ENCODE assay signal across 10 mouse cellular contexts in the genomic region with DNA sequence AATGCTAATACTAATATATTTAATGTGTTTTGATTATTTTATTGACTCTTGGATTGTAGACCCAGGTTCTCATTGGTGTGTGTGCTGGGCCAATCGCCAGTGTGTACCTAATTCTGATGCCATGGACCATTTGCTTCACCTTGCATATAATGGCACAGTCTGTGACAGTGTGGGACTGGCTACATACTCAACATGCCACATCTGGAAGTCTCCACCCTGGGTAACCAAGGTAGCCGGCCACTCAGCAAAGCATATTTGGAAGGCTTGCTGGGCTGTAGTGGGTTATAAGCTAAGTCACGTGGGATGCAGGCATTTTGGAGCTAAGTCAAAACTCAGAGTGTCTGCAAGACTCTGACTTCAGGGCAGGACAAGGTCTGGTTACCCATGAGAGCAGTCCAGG.
DNase-seq lines count a peak whose midpoint lies in the region; ATAC-seq and TF ChIP-seq lines count a peak whose summit lies in the region.
"Had no signal": no experiment of that assay in that cellular context is flagged by ENCODE, and none has a peak within 500 bp of the region (broad histone marks: within the 10 kb centered on the region; RNA-seq: fewer than 3 reads in every experiment).

No protein-coding gene starts in this region.

- 68% methylated on average over 3 of the region's 3 CpGs for WGBS in embryonic facial prominence, embryonic 12.5 days
- WGBS in forebrain, embryonic 13.5 days, result 57% methylated on average over 3 of the region's 3 CpGs
- 75% methylated on average over 3 of the region's 3 CpGs for WGBS in midbrain, embryonic 12.5 days
- 74% methylated on average over 3 of the region's 3 CpGs for whole genome bisulfite sequencing in intestine, postnatal 0 days

- H3K9ac ChIP-seq in embryonic facial prominence, embryonic 12.5 days, result no peak overlapping the region
- H3K9ac ChIP-seq in forebrain, embryonic 13.5 days, result no peak overlapping the region
- no peak overlapping the region for H3K9ac ChIP-seq in midbrain, embryonic 12.5 days (replicated peaks)
- H3K9ac ChIP-seq in intestine, postnatal 0 days (ENCODE audit: low read depth, low read length), result no peak overlapping the region
- H3K9ac ChIP-seq: lung, embryonic 14.5 days had no signal

- H3K36me3 ChIP-seq in embryonic facial prominence, embryonic 12.5 days, result no peaks in the 10 kb centered on the region
- H3K36me3 ChIP-seq in forebrain, embryonic 13.5 days (ENCODE audit: poor library complexity, severe bottlenecking), result no peaks in the 10 kb centered on the region
- no peaks in the 10 kb centered on the region for H3K36me3 ChIP-seq in midbrain, embryonic 12.5 days
- H3K36me3 ChIP-seq in intestine, postnatal 0 days (ENCODE audit: control insufficient read depth, insufficient read depth), result no peaks in the 10 kb centered on the region
- H3K36me3 ChIP-seq: heart, embryonic 10.5 days had no signal

- no peaks in the 10 kb centered on the region for H3K9me3 ChIP-seq in embryonic facial prominence, embryonic 12.5 days
- 0 out of 2 replicates have a peak, but pooled peaks cover under 1% of the 10 kb centered on the region for H3K9me3 ChIP-seq in forebrain, embryonic 13.5 days (replicated peaks)
- H3K9me3 ChIP-seq in midbrain, embryonic 12.5 days, result no peaks in the 10 kb centered on the region
- no peaks in the 10 kb centered on the region for H3K9me3 ChIP-seq in intestine, postnatal 0 days (ENCODE audit: control insufficient read depth)
- H3K9me3 ChIP-seq: heart, embryonic 10.5 days had no signal

- DNase-seq in induced T-regulatory cell, adult 2 months (ENCODE audit: low read depth), result peak; percentile 26
- no peak for DNase-seq in ovary, postnatal 14 days (ENCODE audit: low spot score)
- no peak for DNase-seq in left cerebral cortex, postnatal 10 days (ENCODE audit: extremely low spot score in 1 of 2, low spot score in 2 of 2)
- DNase-seq: lung, embryonic 14.5 days had no signal

- no peak overlapping the region for H3K4me2 ChIP-seq in embryonic facial prominence, embryonic 12.5 days (replicated peaks)
- peak overlapping the region; percentile 20; the same call in 1 of the 2 replicates for H3K4me2 ChIP-seq in forebrain, embryonic 13.5 days
- no peak overlapping the region for H3K4me2 ChIP-seq in midbrain, embryonic 12.5 days (replicated peaks)
- H3K4me2 ChIP-seq in intestine, postnatal 0 days (replicated peaks; ENCODE audit: low read depth), result no peak overlapping the region
- H3K4me2 ChIP-seq: lung, embryonic 14.5 days had no signal

- H3K4me3 ChIP-seq in embryonic facial prominence, embryonic 12.5 days, result no peak overlapping the region
- no peak overlapping the region for H3K4me3 ChIP-seq in forebrain, embryonic 13.5 days
- H3K4me3 ChIP-seq in midbrain, embryonic 12.5 days, result no peak overlapping the region
- H3K4me3 ChIP-seq in intestine, postnatal 0 days (ENCODE audit: low read depth, low read length), result no peak overlapping the region
- H3K4me3 ChIP-seq: heart, embryonic 10.5 days had no signal

- TF ChIP-seq CTCF in intestine, postnatal 0 days (IDR thresholded peaks at IDR 0.05; ENCODE audit: low read depth), result no peak

- H3K27ac ChIP-seq in embryonic facial prominence, embryonic 12.5 days, result peak overlapping the region; percentile 51; the same call in 1 of the 2 replicates
- H3K27ac ChIP-seq in forebrain, embryonic 13.5 days, result peak overlapping the region; percentile 84
- peak overlapping the region; percentile 54 for H3K27ac ChIP-seq in midbrain, embryonic 12.5 days (replicated peaks)
- H3K27ac ChIP-seq in intestine, postnatal 0 days (ENCODE audit: low read depth, low read length), result no peak overlapping the region
- H3K27ac ChIP-seq: heart, embryonic 10.5 days had no signal

- intact Hi-C loops in left cerebral cortex, postnatal 10 days (cut with DNase I), result no loop called here

- H3K4me1 ChIP-seq in embryonic facial prominence, embryonic 12.5 days, result peaks cover 25% of the 10 kb centered on the region
- peaks cover 42% of the 10 kb centered on the region for H3K4me1 ChIP-seq in forebrain, embryonic 13.5 days
- peaks cover 40% of the 10 kb centered on the region for H3K4me1 ChIP-seq in midbrain, embryonic 12.5 days
- no peaks in the 10 kb centered on the region for H3K4me1 ChIP-seq in intestine, postnatal 0 days (replicated peaks; ENCODE audit: control insufficient read depth, insufficient read depth, low read length)

- no peaks in the 10 kb centered on the region for H3K27me3 ChIP-seq in embryonic facial prominence, embryonic 12.5 days
- no peaks in the 10 kb centered on the region for H3K27me3 ChIP-seq in forebrain, embryonic 13.5 days
- H3K27me3 ChIP-seq in midbrain, embryonic 12.5 days, result no peaks in the 10 kb centered on the region; the same call in 1 of the 2 replicates
- H3K27me3 ChIP-seq in intestine, postnatal 0 days (replicated peaks; ENCODE audit: control insufficient read depth, insufficient read depth, low read length), result no peaks in the 10 kb centered on the region

- no peak for ATAC-seq in embryonic facial prominence, embryonic 12.5 days (ENCODE audit: insufficient number of reproducible peaks, insufficient read depth, low FRiP score, low TSS enrichment)
- peak; percentile 58 for ATAC-seq in forebrain, embryonic 13.5 days
- ATAC-seq in midbrain, embryonic 12.5 days (ENCODE audit: low FRiP score, low read depth), result peak; percentile 29
- no peak for ATAC-seq in intestine, postnatal 0 days
- ATAC-seq: intestine, embryonic 16.5 days had no signal

Comparison
In these comparisons a context has a peak if more than half of its experiments do, and no peak if none do; other contexts are left out.
1. ATAC-seq: peak in forebrain, embryonic 13.5 days (single experiment) and midbrain, embryonic 12.5 days (single experiment); none in embryonic facial prominence, embryonic 12.5 days (single experiment) and intestine, postnatal 0 days (single experiment).